Mouse (Mus musculus): ENCODE results near the gene Ndn. TPM values are rescaled to one million over a fixed set of nuclear protein-coding genes. Genes with fewer than 3 reads are reported as not detected.

The Ndn gene
- polyA plus RNA-seq (2012; fragmentation: generic; extraction: Trizol) = under 1 TPM; 0.05 to 0.13 TPM

DNA sequence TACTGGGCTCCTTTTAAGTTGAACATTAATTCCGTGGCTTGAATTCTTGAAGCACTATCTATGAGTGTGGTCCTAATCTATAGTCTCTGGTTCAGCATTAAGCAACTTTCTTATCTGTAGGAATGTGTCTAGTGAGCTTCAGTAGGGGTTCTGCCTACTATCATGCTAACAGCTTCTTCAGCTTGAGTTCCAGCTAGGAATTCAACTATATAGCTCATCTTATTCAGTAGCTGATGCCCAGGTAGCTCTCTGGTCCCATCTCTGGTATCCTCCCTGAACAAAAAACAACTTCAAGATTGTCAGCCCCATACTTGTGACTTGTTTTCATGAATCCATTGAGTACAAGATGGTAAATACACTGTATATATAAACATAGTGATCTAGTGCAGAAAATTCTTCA, at the start of gene Ndn:
TSS of gene Ndn (plus strand) at position 301 of the 400 bp plus-strand sequence.

DNA sequence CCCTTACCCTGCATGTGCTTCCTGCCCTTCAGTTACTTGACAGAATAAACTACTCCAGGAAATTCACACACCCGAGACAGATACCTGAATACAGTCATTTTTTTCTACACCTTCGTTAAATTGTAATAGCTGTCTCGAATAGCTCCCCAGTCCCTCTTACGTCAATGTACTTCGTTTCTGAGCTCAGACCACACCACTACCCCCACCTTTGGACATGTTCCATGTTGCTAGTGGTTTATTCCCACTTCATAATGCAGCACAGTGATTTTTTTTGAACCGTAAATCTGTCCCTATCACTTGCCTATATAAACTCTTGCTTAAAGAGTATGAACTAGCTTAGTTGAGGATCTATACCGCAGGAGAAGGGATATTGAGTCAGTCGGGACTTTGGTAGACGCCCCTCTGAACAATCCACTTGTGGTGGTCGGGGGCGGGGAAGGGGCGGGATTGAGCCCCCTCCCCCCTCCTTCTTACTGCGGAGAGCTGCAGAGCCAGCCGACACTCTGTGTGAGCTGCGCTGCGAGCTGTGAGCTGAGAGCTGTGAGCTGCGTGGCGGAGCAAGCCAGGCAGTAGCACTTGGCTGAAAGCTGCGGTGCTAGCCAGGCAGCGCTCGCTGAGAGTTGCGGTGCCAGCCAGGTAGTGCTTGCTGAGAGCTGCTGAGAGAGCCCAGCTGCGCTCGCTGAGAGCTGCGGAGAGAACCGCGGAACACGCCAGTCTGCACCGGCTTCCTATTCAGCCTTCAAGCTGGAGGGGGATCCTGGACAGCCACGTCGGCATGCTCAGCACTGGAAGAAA, 30.3 kb downstream of the Ndn start, which contains the start of gene Magel2:
TSS of gene Magel2 (plus strand) at position 501 of the 795 bp plus-strand sequence.

Other genes with a start within 250 kb of the Ndn start
- gene Magel2, start 30.4 kb downstream of the Ndn start, polyA plus RNA-seq (2012; fragmentation: generic; extraction: Trizol) = not detected
- 1 to 10 TPM in 1 of 2 experiments, under 1 TPM in 1; 0.11 to 1.1 TPM for gene Mkrn3, start 73.6 kb downstream of the Ndn start, polyA plus RNA-seq (2012; fragmentation: generic; extraction: Trizol)
- 1 to 10 TPM; 1.7 to 2.9 TPM for gene Peg12, start 117.9 kb downstream of the Ndn start, polyA plus RNA-seq (2012; fragmentation: generic; extraction: Trizol)